Mouse (Mus musculus) heart, postnatal 0 days (tissue): ENCODE measurements around the gene Phf10. TPM values are rescaled to one million over a fixed set of nuclear protein-coding genes. Genes with fewer than 3 reads are reported as not detected.
"Not testable (repeated sequence)": the region's sequence is repeated elsewhere in the genome, so short reads cannot be mapped to it uniquely, and the experiment has no call there.

ENCODE experiments used
- ATAC-seq: fragments of 200-750 bp; cut with Nextera tagmentation; 2 replicates; pipeline ENCODE4 v1.8.0; 2017; ENCODE audit warnings: low read depth, moderate number of reproducible peaks, moderate library complexity; ENCODE audit not compliant: insufficient read depth
- DNase-seq: peaks from one replicate; pipeline ENCODE4 v3.0.0-alpha.2; 2016; ENCODE audit warnings: low spot score
- H3K27ac ChIP-seq: fragments of 300-500 bp; sonication (generic); 2 replicates; pipeline ENCODE4 v1.5.1; 2014; ENCODE audit warnings: low read depth, mild to moderate bottlenecking
- H3K27me3 ChIP-seq: fragments of 300-500 bp; sonication (generic); 2 replicates; pipeline ENCODE4 v1.6.1; 2014; ENCODE audit warnings: low read length, mixed read lengths; ENCODE audit not compliant: control insufficient read depth, insufficient read depth
- H3K36me3 ChIP-seq: fragments of 300-500 bp; sonication (generic); replicated peaks from 2 replicates; pipeline ENCODE4 v1.6.1; 2014; ENCODE audit warnings: low read length, mixed read lengths; ENCODE audit not compliant: control insufficient read depth, insufficient read depth
- H3K4me1 ChIP-seq: fragments of 300-500 bp; sonication (generic); 2 replicates; pipeline ENCODE4 v1.6.1; 2014; ENCODE audit warnings: antibody characterized with exemption; ENCODE audit not compliant: control insufficient read depth, insufficient read depth
- H3K4me2 ChIP-seq: fragments of 300-500 bp; sonication (generic); 2 replicates; pipeline ENCODE4 v1.6.1; 2014; ENCODE audit warnings: low read depth, mild to moderate bottlenecking, low read length, moderate library complexity
- H3K4me3 ChIP-seq: fragments of 300-500 bp; sonication (generic); 2 replicates; pipeline ENCODE4 v1.5.1; 2014; ENCODE audit warnings: low read depth, low read length
- H3K9ac ChIP-seq: fragments of 300-500 bp; sonication (generic); replicated peaks from 2 replicates; pipeline ENCODE4 v1.6.1; 2014; ENCODE audit warnings: low read depth, low read length, mixed read lengths
- H3K9me3 ChIP-seq: fragments of 300-500 bp; sonication (generic); replicated peaks from 2 replicates; pipeline ENCODE4 v1.6.1; 2016; ENCODE audit warnings: low read length; ENCODE audit not compliant: control insufficient read depth
- WGBS: fragments of 180-500 bp; shearing (Covaris S2); extraction: QIAGEN DNeasy Blood & Tissue Kit; methylation state at CpG from one replicate; pipeline ENCODE4 v1.1.7; 2014; 5-methylcytosine and 5-hydroxymethylcytosine counted together
- polyA plus RNA-seq: library from polyadenylated mRNA; unstranded; fragments of >200 nt; fragmentation: Nextera tagmentation; extraction: Ambion mirVana; gene quantifications from 2 replicates; pipeline ENCODE4 v1.2.1, GENCODE M21; 2015
- total RNA-seq: library from RNA; depleted of rRNA; stranded (reverse); fragments of >200 nt; gene quantifications from 2 replicates; pipeline ENCODE4 v1.2.3, GENCODE M21; 2014; ENCODE audit warnings: low replicate concordance; rRNA removed

Phf10 gene
- total RNA-seq (33.9 and 41.0 TPM in 2 replicates), polyA plus RNA-seq (17.2 and 18.2 TPM in 2 replicates)

DNA sequence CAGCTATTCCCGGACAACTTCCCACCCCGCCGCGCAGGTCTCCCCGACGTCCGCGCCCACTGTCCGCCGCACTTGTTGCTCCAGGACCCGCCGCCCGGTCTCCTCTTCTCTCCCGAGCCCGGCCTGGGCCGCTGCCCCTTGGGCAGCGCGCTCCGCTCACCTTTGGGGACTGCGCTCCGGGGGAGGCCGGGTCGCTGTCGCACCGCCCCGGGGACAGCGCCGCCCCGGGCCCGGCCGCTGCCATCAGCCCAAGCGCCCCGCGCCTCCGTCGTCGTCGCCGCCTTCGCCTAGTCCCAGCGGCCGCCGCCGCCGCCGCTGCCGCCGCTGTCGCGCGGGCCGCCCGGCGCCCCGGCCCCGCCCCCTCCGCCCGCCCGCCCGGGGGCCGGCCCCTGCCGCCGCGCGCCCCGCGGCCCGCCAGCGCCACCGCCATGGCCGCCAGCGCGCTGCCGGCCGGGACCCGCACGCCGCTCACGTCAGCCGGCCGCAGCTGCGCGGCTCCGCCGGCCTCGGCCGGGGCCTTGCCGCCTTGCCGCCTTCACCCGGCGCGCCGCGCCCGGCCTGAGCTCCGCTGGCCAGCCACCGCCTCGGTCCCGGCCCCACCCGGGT, at the start of gene Phf10:
TSS of gene Phf10 (minus strand) at position 323 of the 606 bp plus-strand sequence.
- Histone ChIP-seq H3K9ac (peak within 1 kb of the TSS; percentile 61), H3K4me3 (peak within 1 kb of the TSS; percentile 65), H3K27ac (peak within 1 kb of the TSS; percentile 83), H3K4me2 (peak within 1 kb of the TSS; percentile 77)
- not testable (repeated sequence) for H3K4me1 ChIP-seq, H3K36me3 ChIP-seq, DNase-seq, H3K9me3 ChIP-seq, H3K27me3 ChIP-seq
- peak; percentile 86 for ATAC-seq
- WGBS: under 1% methylated on average over 26 of the region's 100 CpGs

- no CpG with 5 or more reads among the region's 60 CpGs for WGBS
- H3K9me3 ChIP-seq, H3K4me1 ChIP-seq, H3K27ac ChIP-seq, H3K27me3 ChIP-seq, DNase-seq, H3K36me3 ChIP-seq, H3K4me3 ChIP-seq, H3K4me2 ChIP-seq, H3K9ac ChIP-seq: not testable (repeated sequence)
- peak; percentile 99 for ATAC-seq
These were observed 48.8 kb upstream of the Phf10 start, which contains the start of gene Gm3435 for GRCm38 (mm10) chr17:15009706-15010413. Gm3435 (plus strand) TSS chr17:15010176.

GRCm38 (mm10) chr17:15009088-15009487, 48.0 kb upstream of the Phf10 start:
- H3K27ac ChIP-seq, H3K4me3 ChIP-seq, H3K36me3 ChIP-seq, H3K9me3 ChIP-seq, H3K27me3 ChIP-seq, H3K9ac ChIP-seq, H3K4me1 ChIP-seq, H3K4me2 ChIP-seq, DNase-seq: not testable (repeated sequence)
- WGBS: no CpG with 5 or more reads among the region's 3 CpGs
- 0 out of 2 replicates have a peak, but pooled peaks have one; percentile 15 for ATAC-seq

GRCm38 (mm10) chr17:15000047-15000446, 39.0 kb upstream of the Phf10 start:
- not testable (repeated sequence) for ATAC-seq, H3K9ac ChIP-seq, H3K4me3 ChIP-seq, H3K27ac ChIP-seq, H3K9me3 ChIP-seq, H3K4me1 ChIP-seq, DNase-seq, H3K4me2 ChIP-seq, H3K36me3 ChIP-seq, H3K27me3 ChIP-seq
- WGBS: no CpG with 5 or more reads among the region's 4 CpGs

DNA sequence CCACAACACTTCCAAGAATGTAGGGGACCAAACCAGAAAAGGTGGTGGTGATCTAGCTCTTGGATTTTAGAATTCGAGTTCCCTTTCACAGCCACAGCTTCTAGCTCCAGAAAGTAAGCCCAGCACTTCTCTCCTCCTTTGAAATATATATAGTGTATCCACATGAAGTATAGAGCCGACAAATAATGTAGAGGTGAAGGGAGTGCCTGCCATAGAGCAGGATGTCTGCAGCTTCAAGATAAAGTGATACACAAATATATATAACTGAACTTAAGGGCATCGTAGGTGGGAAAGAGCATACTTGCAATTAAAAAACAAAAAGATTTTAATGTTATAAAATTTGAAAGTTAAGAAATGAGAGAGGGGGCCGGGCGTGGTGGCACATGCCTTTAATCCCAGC, 33.1 kb upstream of the Phf10 start:
- WGBS: no CpG with 5 or more reads among the region's 5 CpGs
- H3K27ac ChIP-seq, H3K27me3 ChIP-seq, H3K9ac ChIP-seq, ATAC-seq, H3K4me2 ChIP-seq, H3K4me3 ChIP-seq, H3K4me1 ChIP-seq, H3K9me3 ChIP-seq, H3K36me3 ChIP-seq, DNase-seq: not testable (repeated sequence)

DNA sequence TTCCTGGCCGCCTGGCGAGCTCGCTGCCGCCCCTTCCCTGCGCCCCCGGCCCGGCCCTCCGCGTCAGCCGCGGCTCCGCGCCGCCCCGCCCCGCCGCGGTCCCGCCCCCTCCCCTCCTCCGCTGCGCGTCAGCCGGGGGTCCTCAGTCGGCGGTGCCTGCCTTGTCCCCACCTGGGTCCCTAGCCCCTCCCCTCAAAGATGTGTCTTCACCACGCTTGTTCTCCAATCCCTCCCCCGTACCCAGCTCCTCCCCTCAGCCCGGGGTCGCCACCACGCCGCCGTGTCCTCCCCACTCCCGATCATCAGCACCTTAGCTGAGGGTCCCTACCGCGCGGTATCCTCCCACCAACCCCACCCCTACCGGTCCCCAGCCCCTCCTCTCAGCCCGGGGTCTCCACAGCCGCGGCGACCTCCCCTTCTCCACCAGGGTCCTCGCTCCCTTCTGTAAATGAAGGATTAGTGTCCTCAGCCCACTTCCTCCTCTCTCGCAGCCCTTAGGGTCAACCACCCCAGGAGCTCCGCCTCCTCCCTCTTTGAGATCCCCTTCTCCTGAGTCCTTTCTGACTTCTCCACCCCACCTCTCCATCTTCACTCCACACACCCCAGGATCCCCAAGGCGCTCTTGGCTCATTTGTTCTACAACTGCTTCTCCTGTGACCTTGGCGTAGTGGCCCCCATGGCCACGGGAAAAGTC, 32.2 kb upstream of the Phf10 start:
- not testable (repeated sequence) for H3K9ac ChIP-seq, H3K4me2 ChIP-seq, H3K4me1 ChIP-seq, H3K27ac ChIP-seq, H3K9me3 ChIP-seq, H3K27me3 ChIP-seq, H3K4me3 ChIP-seq, DNase-seq, H3K36me3 ChIP-seq
- WGBS: no CpG with 5 or more reads among the region's 47 CpGs
- ATAC-seq: peak; percentile 66

GRCm38 (mm10) chr17:14992522-14993138, 31.6 kb upstream of the Phf10 start:
- not testable (repeated sequence) for DNase-seq, H3K4me2 ChIP-seq, H3K27ac ChIP-seq, H3K4me3 ChIP-seq, H3K9me3 ChIP-seq, H3K36me3 ChIP-seq, H3K9ac ChIP-seq, H3K27me3 ChIP-seq, H3K4me1 ChIP-seq
- peak; percentile 88 for ATAC-seq
- no CpG with 5 or more reads among the region's 98 CpGs for WGBS

DNA sequence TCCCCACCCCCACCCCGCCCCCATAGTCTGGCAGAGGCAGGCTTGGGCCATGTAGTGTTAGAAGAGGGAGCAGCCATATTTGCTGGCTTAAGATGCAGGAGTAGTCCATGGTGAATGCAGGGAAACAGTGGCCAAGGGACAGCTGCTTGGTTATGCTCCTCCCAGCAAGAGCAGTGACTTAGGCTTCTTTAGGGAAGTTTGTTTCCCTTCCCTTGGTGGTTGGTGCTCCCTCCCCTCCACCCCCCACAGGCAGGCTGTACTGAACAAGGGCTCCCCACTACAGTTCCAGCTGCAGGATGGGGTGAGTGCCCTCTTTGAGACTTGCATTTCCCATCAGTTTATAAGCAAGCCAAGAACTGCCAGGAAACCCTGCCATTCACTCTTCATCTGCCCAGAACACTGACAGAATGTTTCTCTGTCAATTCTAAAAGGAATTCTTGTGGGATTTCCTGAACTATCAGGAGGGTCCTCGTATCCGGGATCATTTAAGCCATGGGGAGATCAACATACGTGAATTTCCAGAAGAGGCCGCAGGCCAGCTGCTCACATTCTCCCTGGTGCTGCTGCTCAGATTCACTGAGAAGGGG, 29.1 kb upstream of the Phf10 start:
- not testable (repeated sequence) for DNase-seq, H3K27me3 ChIP-seq, H3K9ac ChIP-seq, ATAC-seq, H3K36me3 ChIP-seq, H3K4me1 ChIP-seq, H3K4me2 ChIP-seq, H3K4me3 ChIP-seq, H3K9me3 ChIP-seq, H3K27ac ChIP-seq
- 78% methylated on average over 4 of the region's 5 CpGs for WGBS
